8 mouse cellular contexts compared by ENCODE assay signal in genomic region chr13:75798413-75799302, GRCm38 (mm10). TPM values are rescaled to one million over a fixed set of nuclear protein-coding genes. Genes with fewer than 3 reads are reported as not detected.
DNase-seq lines count a peak whose midpoint lies in the region; ATAC-seq and TF ChIP-seq lines count a peak whose summit lies in the region.

No protein-coding gene starts in this region.

- peak; percentile 86 for TF ChIP-seq EP300 in CH12.LX (IDR thresholded peaks at IDR 0.05; ENCODE audit: low read length)

- ATAC-seq in hindbrain, embryonic 11.5 days (ENCODE audit: low FRiP score): no peak
- ATAC-seq in hindbrain, embryonic 13.5 days (ENCODE audit: low FRiP score): no peak
- no peak for ATAC-seq in frontal cortex, adult (ENCODE audit: low TSS enrichment)

- TF ChIP-seq CTCF in CH12.LX (conservative IDR thresholded peaks at IDR 0.05 in 1 of 2, IDR thresholded peaks at IDR 0.05 in 1 of 2; ENCODE audit: low read depth in 2 of 2, low read length in 2 of 2): peak in 1 of 2 experiments; percentile 37; a peak in 1 of 4 replicates

- H3K4me1 ChIP-seq in hindbrain, embryonic 11.5 days (replicated peaks; ENCODE audit: control insufficient read depth, insufficient read depth, low read length): no peaks in the 10 kb centered on the region
- H3K4me1 ChIP-seq in hindbrain, embryonic 13.5 days (replicated peaks): peaks cover 4% of the 10 kb centered on the region; the same call in 1 of the 2 replicates
- peaks cover 29 to 60% of the 10 kb centered on the region in 2 experiments for H3K4me1 ChIP-seq in CH12.LX (ENCODE audit: control insufficient read depth in 1 of 2, insufficient read depth in 2 of 2)
- no peaks in the 10 kb centered on the region; the same call in 1 of the 2 replicates for H3K4me1 ChIP-seq in heart, embryonic 10.5 days

- H3K9ac ChIP-seq in hindbrain, embryonic 11.5 days (ENCODE audit: low read depth, low read length): no peak overlapping the region
- H3K9ac ChIP-seq in hindbrain, embryonic 13.5 days: no peak overlapping the region
- peak overlapping the region; percentile 37; the same call in 1 of the 2 replicates for H3K9ac ChIP-seq in CH12.LX (ENCODE audit: insufficient read depth, low read depth)

- TF ChIP-seq RAD21 in CH12.LX (IDR thresholded peaks at IDR 0.05; ENCODE audit: low read depth, low read length): peak; percentile 1

- DNase-seq in hindbrain, embryonic 11.5 days (ENCODE audit: low spot score): peak; percentile 8
- DNase-seq in CH12.LX (ENCODE audit: extremely low read depth): peak; percentile 93
- peak; percentile 52 for DNase-seq in heart, embryonic 10.5 days (ENCODE audit: low spot score)
- DNase-seq in lung, postnatal 25 days (ENCODE audit: low spot score): peak; percentile 48
- no peak for DNase-seq in layer of hippocampus, postnatal 14 days (ENCODE audit: low spot score in 2 of 2)
- no peak for DNase-seq in layer of hippocampus, adult 9-11 months

- no peaks in the 10 kb centered on the region for H3K27me3 ChIP-seq in hindbrain, embryonic 11.5 days (ENCODE audit: control insufficient read depth, insufficient read depth, low read length)
- no peaks in the 10 kb centered on the region for H3K27me3 ChIP-seq in hindbrain, embryonic 13.5 days
- H3K27me3 ChIP-seq in CH12.LX (replicated peaks): no peaks in the 10 kb centered on the region
- H3K27me3 ChIP-seq in heart, embryonic 10.5 days (ENCODE audit: insufficient read depth, poor library complexity, severe bottlenecking): no peaks in the 10 kb centered on the region

- H3K79me2 ChIP-seq in CH12.LX (replicated peaks; ENCODE audit: control insufficient read depth, extremely low read depth, insufficient read depth, poor library complexity, severe bottlenecking): no peaks in the 10 kb centered on the region; the same call in 1 of the 2 replicates

- in situ Hi-C loops in CH12.LX (cut with MboI; ENCODE audit: low pct_ligation_motif_present, low pct_unique_long_range_greater_than_20kb, low sequenced_read_pairs): loop anchor here (5.0 to 10.0 kb wide), 4 partner anchors 56 to 571 kb away; no protein-coding TSS in a partner anchor

- no peak overlapping the region for H3K27ac ChIP-seq in hindbrain, embryonic 11.5 days (ENCODE audit: low read depth, low read length)
- no peak overlapping the region for H3K27ac ChIP-seq in hindbrain, embryonic 13.5 days
- peak overlapping the region; percentile 88 for H3K27ac ChIP-seq in CH12.LX (ENCODE audit: insufficient read depth, low read depth)
- no peak overlapping the region for H3K27ac ChIP-seq in heart, embryonic 10.5 days

- no peak overlapping the region for H3K4me3 ChIP-seq in hindbrain, embryonic 11.5 days (ENCODE audit: low read depth, low read length)
- no peak overlapping the region for H3K4me3 ChIP-seq in hindbrain, embryonic 13.5 days
- H3K4me3 ChIP-seq in CH12.LX (replicated peaks in 1 of 3; ENCODE audit: low read depth in 2 of 3, low read length in 2 of 3, poor library complexity in 1 of 3): peak overlapping the region in 1 of 3 experiments; percentile 21
- H3K4me3 ChIP-seq in heart, embryonic 10.5 days: no peak overlapping the region

- H3K36me3 ChIP-seq in hindbrain, embryonic 11.5 days (ENCODE audit: control insufficient read depth, insufficient read depth, low read length): no peaks in the 10 kb centered on the region
- no peaks in the 10 kb centered on the region for H3K36me3 ChIP-seq in hindbrain, embryonic 13.5 days
- no peaks in the 10 kb centered on the region for H3K36me3 ChIP-seq in CH12.LX (replicated peaks in 1 of 2; ENCODE audit: control insufficient read depth in 1 of 2, insufficient read depth in 1 of 2, low read length in 1 of 2)
- H3K36me3 ChIP-seq in heart, embryonic 10.5 days: no peaks in the 10 kb centered on the region

- WGBS in hindbrain, embryonic 11.5 days: 74% methylated on average over 7 of the region's 7 CpGs
- 72% methylated on average over 7 of the region's 7 CpGs for WGBS in hindbrain, embryonic 13.5 days
- 77% methylated on average over 7 of the region's 7 CpGs for WGBS in heart, embryonic 10.5 days

- peak; percentile 53 for TF ChIP-seq POLR2A in CH12.LX (IDR thresholded peaks at IDR 0.05; ENCODE audit: low read depth, low read length)

- H3K4me2 ChIP-seq in hindbrain, embryonic 11.5 days (replicated peaks; ENCODE audit: low read depth, low read length): no peak overlapping the region
- no peak overlapping the region for H3K4me2 ChIP-seq in hindbrain, embryonic 13.5 days
- H3K4me2 ChIP-seq in CH12.LX (ENCODE audit: insufficient read depth, low read depth, poor library complexity, severe bottlenecking): peak overlapping the region; percentile 76

- H3K9me3 ChIP-seq in hindbrain, embryonic 11.5 days (ENCODE audit: control insufficient read depth, low read length): no peaks in the 10 kb centered on the region
- no peaks in the 10 kb centered on the region for H3K9me3 ChIP-seq in hindbrain, embryonic 13.5 days
- H3K9me3 ChIP-seq in CH12.LX (replicated peaks; ENCODE audit: low read length): no peaks in the 10 kb centered on the region
- H3K9me3 ChIP-seq in heart, embryonic 10.5 days: no peaks in the 10 kb centered on the region

- dilution Hi-C loops in CH12.LX (cut with MboI; ENCODE audit: extremely low pct_ligation_motif_present, extremely low pct_unique_long_range_greater_than_20kb, low sequenced_read_pairs): no loop called here

TF ChIP-seq in CH12.LX, 34 proteins besides CTCF, POLR2A, EP300 and RAD21:
- TF ChIP-seq MEF2A (IDR thresholded peaks at IDR 0.05; ENCODE audit: borderline replicate concordance, low read depth, low read length) (peak; percentile 55; the same call in 1 of the 2 replicates), CHD2 (IDR thresholded peaks at IDR 0.05; ENCODE audit: low read length) (no peak), HCFC1 (IDR thresholded peaks at IDR 0.05; ENCODE audit: low read depth, low read length) (peak; percentile 30), ZC3H11A (IDR thresholded peaks at IDR 0.05; ENCODE audit: low read depth, low read length) (no peak), MAFK (IDR thresholded peaks at IDR 0.05; ENCODE audit: insufficient replicate concordance, low read length) (no peak), UBTF (IDR thresholded peaks at IDR 0.05; ENCODE audit: low read depth, low read length) (no peak), USF1 (IDR thresholded peaks at IDR 0.05; ENCODE audit: low read depth, low read length) (no peak), ZNF384 (IDR thresholded peaks at IDR 0.05; ENCODE audit: low read depth, low read length) (peak; percentile 22), JUN (IDR thresholded peaks at IDR 0.05; ENCODE audit: insufficient read depth, low read depth, low read length) (no peak), BHLHE40 (IDR thresholded peaks at IDR 0.05; ENCODE audit: low read depth, low read length) (0 out of 2 replicates have a peak, but pooled peaks have one; percentile 25), GABPA (IDR thresholded peaks at IDR 0.05; ENCODE audit: insufficient replicate concordance, low read depth, low read length) (no peak), TBP (conservative IDR thresholded peaks at IDR 0.05; ENCODE audit: low read depth, low read length) (peak; percentile 77), SMC3 (IDR thresholded peaks at IDR 0.05; ENCODE audit: low read depth, low read length) (peak; percentile 19), CHD1 (IDR thresholded peaks at IDR 0.05; ENCODE audit: low read depth, low read length) (0 out of 2 replicates have a peak, but pooled peaks have one; percentile 3), NRF1 (IDR thresholded peaks at IDR 0.05; ENCODE audit: low read depth, low read length) (no peak), ELF1 (IDR thresholded peaks at IDR 0.05; ENCODE audit: low read depth, low read length) (peak; percentile 55; the same call in 1 of the 2 replicates), POLR2AphosphoS2 (IDR thresholded peaks at IDR 0.05; ENCODE audit: low read depth, low read length) (no peak), USF2 (conservative IDR thresholded peaks at IDR 0.05; ENCODE audit: low read depth, low read length) (no peak), ETS1 (conservative IDR thresholded peaks at IDR 0.05; ENCODE audit: low read depth, low read length) (peak; percentile 73), E2F4 (IDR thresholded peaks at IDR 0.05; ENCODE audit: insufficient replicate concordance, low read depth, low read length) (no peak), JUND (conservative IDR thresholded peaks at IDR 0.05; ENCODE audit: low read depth, low read length) (peak; percentile 7; the same call in 1 of the 2 replicates), TCF12 (IDR thresholded peaks at IDR 0.05; ENCODE audit: low read depth, low read length) (peak; percentile 70), NELFE (IDR thresholded peaks at IDR 0.05; ENCODE audit: low read depth, low read length) (no peak; the same call in 1 of the 2 replicates), ZMIZ1 (IDR thresholded peaks at IDR 0.05; ENCODE audit: low read depth, low read length) (peak; percentile 56; the same call in 1 of the 2 replicates), ZKSCAN1 (IDR thresholded peaks at IDR 0.05; ENCODE audit: borderline replicate concordance, low read depth, low read length) (no peak), MAX (IDR thresholded peaks at IDR 0.05; ENCODE audit: low read length) (no peak), IRF4 (IDR thresholded peaks at IDR 0.05; ENCODE audit: low read depth, low read length) (peak; percentile 63), KAT2A (IDR thresholded peaks at IDR 0.05; ENCODE audit: insufficient replicate concordance, low read length) (0 out of 2 replicates have a peak, but pooled peaks have one; percentile 12), PAX5 (IDR thresholded peaks at IDR 0.05; ENCODE audit: low read length) (no peak), MXI1 (IDR thresholded peaks at IDR 0.05; ENCODE audit: low read depth, low read length) (no peak), SIN3A (IDR thresholded peaks at IDR 0.05; ENCODE audit: low read length) (no peak), RCOR1 (conservative IDR thresholded peaks at IDR 0.05; ENCODE audit: low read depth, low read length) (no peak), MAZ (IDR thresholded peaks at IDR 0.05; ENCODE audit: low read depth, low read length) (no peak), MYC (IDR thresholded peaks at IDR 0.05; ENCODE audit: low read depth, low read length) (peak; percentile 30; the same call in 1 of the 2 replicates)

RNA-seq across cellular contexts. Expression of gene Glrx, which starts 41.0 kb away (rescaled TPM):
- 36.5 and 42.2 TPM in 2 replicates for polyA plus RNA-seq in hindbrain, embryonic 11.5 days (2014; fragmentation: Nextera tagmentation; extraction: Ambion mirVana)
- polyA plus RNA-seq in hindbrain, embryonic 13.5 days (2015; fragmentation: Nextera tagmentation; extraction: Ambion mirVana): 50.0 and 50.4 TPM in 2 replicates
- total RNA-seq in CH12.LX (2012; rRNA removed) (21.2 and 26.2 TPM in 2 replicates), CH12.LX (2014; rRNA removed) (62.8 and 65.5 TPM in 2 replicates)
- 48.0 and 53.3 TPM in 2 replicates for polyA plus RNA-seq in CH12.LX (2012; ENCODE audit: insufficient read length, low read depth)
- polyA plus RNA-seq in heart, embryonic 10.5 days (2016; fragmentation: Nextera tagmentation; extraction: Ambion mirVana): 50.6 and 74.5 TPM in 2 replicates
- 10 to 100 TPM; 66.8 to 70.1 TPM for total RNA-seq in layer of hippocampus, postnatal 14 days (2021)

Comparison
In these comparisons a context has a peak if more than half of its experiments do, and no peak if none do; other contexts are left out.
1. DNase-seq: peak in hindbrain, embryonic 11.5 days (single experiment), CH12.LX (single experiment), heart, embryonic 10.5 days (single experiment) and lung, postnatal 25 days (single experiment); none in layer of hippocampus, postnatal 14 days (0 of 2) and layer of hippocampus, adult 9-11 months (single experiment).